Mouse (Mus musculus) olfactory bulb, adult 2 months (tissue): ENCODE results near the gene Tmem25. TPM values are rescaled to one million over a fixed set of nuclear protein-coding genes. Genes with fewer than 3 reads are reported as not detected.
A peak's percentile ranks its signal among the peaks of the same experiment; 100 is the strongest.

Source experiments
- H3K27ac ChIP-seq: fragments of 200-500 bp; 2 replicates; pipeline ENCODE4 v1.5.1; 2012; ENCODE audit warnings: low read depth, low read length; ENCODE audit not compliant: insufficient read depth
- H3K4me1 ChIP-seq: fragments of 200-500 bp; 2 replicates; pipeline ENCODE4 v1.6.1; 2012; ENCODE audit warnings: low read length; ENCODE audit not compliant: control insufficient read depth, insufficient read depth
- H3K4me3 ChIP-seq: fragments of 200-500 bp; 2 replicates; pipeline ENCODE4 v1.5.1; 2012; ENCODE audit warnings: mild to moderate bottlenecking, low read depth, low read length, moderate library complexity; ENCODE audit not compliant: insufficient read depth
- CTCF ChIP-seq: fragments of 200-500 bp; IDR thresholded peaks from 2 replicates; pipeline ENCODE4 v1.5.1; 2012; ENCODE audit warnings: low read depth, mild to moderate bottlenecking, low read length, moderate library complexity; ENCODE audit not compliant: insufficient read depth
- POLR2A ChIP-seq: fragments of 200-500 bp; IDR thresholded peaks from 2 replicates; pipeline ENCODE4 v1.6.1; 2012; ENCODE audit warnings: mild to moderate bottlenecking, low read depth, low read length, moderate library complexity; ENCODE audit not compliant: insufficient read depth
- WGBS: fragments of 180-500 bp; shearing (Covaris S2); methylation state at CpG from one replicate; pipeline ENCODE4 v1.1.7; 2018; 5-methylcytosine and 5-hydroxymethylcytosine counted together
- polyA plus RNA-seq: library from polyadenylated mRNA; stranded (reverse); fragments of >200 nt; gene quantifications from 2 replicates; pipeline ENCODE4 v1.2.4, GENCODE M21; 2012; ENCODE audit warnings: low replicate concordance; ENCODE audit not compliant: missing spikeins, insufficient read depth, insufficient read length

Gene Tmem25
- polyA plus RNA-seq: not detected in 2 replicates

DNA sequence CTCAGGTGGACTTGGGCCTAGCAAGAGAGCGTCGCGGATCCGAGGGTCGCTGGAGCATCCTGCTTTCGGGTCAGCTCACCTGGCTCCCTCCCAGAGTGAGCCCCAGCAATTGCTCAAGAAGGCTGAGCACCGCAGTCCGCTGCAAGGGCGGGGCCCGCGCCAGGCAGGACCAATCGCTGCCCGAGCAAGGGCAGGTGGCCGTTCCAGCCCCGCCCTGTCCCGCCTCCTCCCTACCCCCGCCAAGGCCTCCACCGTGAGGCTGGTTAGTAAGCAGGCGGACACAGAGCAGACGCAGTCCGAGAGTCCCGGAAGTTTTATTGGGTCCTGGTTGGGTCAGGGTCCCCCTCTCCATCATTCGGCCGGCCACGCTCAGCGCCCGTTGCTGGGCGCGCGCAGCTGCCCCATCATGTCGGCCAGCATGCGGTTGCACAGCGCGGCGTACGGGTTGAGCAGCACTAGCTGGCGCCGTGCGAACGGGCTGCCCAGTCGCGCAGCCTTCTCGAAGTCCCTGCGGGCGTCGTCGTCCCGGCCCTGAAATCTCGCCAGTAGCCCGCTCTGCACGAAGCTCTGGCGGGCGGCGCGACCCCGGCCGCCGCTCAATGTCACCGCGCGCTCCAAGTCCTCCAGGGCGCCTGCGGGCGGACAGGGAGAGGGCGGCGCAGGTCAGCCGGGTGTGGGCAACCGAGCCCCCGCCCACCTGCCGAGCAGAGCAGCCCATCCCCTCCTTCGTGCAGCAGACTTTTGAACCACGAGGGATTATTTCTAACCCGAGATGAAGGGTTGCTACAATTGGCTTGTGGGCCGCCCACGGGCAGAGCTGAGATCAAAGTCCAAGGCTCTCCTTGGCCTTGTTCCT lies at the start of gene Tmem25:
TSS of gene Tmem25 (minus strand) at position 206 of the 856 bp plus-strand sequence.
- TF ChIP-seq POLR2A (peak; percentile 61; the same call in 1 of the 2 replicates), CTCF (no peak)
- peak within 1 kb of the TSS; percentile 32; the same call in 1 of the 2 replicates for H3K27ac ChIP-seq
- peaks cover 19% of the 10 kb centered on the region for H3K4me1 ChIP-seq
- peak within 1 kb of the TSS; percentile 77 for H3K4me3 ChIP-seq
- under 1% methylated on average over 75 of the region's 75 CpGs for WGBS

GRCm38 (mm10) chr9:44847446-44847845 lies 48.3 kb upstream of the Tmem25 start:
- TF ChIP-seq POLR2A: no peak
- no peak overlapping the region for H3K27ac ChIP-seq
- 56% methylated on average over 6 of the region's 6 CpGs for WGBS
- no peak overlapping the region for H3K4me3 ChIP-seq
- peaks cover 2% of the 10 kb centered on the region; the same call in 1 of the 2 replicates for H3K4me1 ChIP-seq

DNA sequence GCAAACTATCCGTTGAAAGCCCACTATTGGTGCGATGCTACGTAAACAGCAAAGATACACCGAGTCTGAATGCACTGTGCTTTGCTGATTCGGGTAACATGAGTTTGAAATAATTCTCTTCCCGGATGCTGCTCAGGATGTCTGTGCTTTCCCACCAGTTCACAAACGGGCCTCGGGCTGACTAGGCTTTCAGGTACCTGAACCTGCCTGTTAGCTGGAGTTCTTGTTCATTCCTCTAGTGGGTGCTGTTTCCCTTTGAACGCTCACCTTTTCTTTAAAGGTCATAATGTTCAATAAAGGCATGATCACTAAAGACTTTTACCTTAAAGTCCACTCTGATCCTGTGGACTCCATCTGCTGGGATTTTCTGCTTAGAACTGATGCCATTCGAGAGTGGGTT lies 42.1 kb upstream of the Tmem25 start:
- no peaks in the 10 kb centered on the region for H3K4me1 ChIP-seq
- H3K4me3 ChIP-seq: no peak overlapping the region
- WGBS: 81% methylated on average over 10 of the region's 10 CpGs
- TF ChIP-seq POLR2A: no peak
- no peak for TF ChIP-seq CTCF
- no peak overlapping the region for H3K27ac ChIP-seq

GRCm38 (mm10) chr9:44836439-44836838 lies 37.3 kb upstream of the Tmem25 start:
- WGBS: 21% methylated on average over 7 of the region's 7 CpGs
- H3K27ac ChIP-seq: no peak overlapping the region
- no peaks in the 10 kb centered on the region for H3K4me1 ChIP-seq
- TF ChIP-seq POLR2A (no peak), CTCF (peak; percentile 24; the same call in 1 of the 2 replicates)
- no peak overlapping the region for H3K4me3 ChIP-seq

DNA sequence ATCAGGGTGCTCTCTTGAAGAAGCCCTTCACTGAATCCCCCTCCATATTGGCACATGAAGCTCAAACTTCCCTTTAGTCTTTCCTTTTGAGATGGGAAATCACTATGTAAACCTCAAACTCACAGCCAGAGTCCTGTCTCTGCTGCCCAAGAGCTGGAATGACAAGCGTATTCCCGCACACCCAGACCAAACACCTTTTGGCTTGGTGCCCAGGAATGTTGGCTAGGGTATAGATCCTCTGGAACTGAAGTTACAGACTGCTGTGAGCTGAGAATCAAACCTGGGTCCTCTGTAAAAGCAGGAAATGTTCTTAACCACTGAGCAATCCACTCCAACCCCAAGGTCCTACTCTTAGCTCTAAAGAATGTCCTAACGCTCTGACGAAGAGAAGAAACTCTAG lies 33.2 kb upstream of the Tmem25 start:
- Histone ChIP-seq H3K27ac (no peak overlapping the region), H3K4me1 (no peaks in the 10 kb centered on the region), H3K4me3 (no peak overlapping the region)
- TF ChIP-seq CTCF: no peak
- TF ChIP-seq POLR2A: no peak
- 62% methylated on average over 4 of the region's 4 CpGs for WGBS

- WGBS: 21% methylated on average over 2 of the region's 2 CpGs
- H3K4me1 ChIP-seq: no peaks in the 10 kb centered on the region
- TF ChIP-seq CTCF (no peak), POLR2A (no peak)
- H3K4me3 ChIP-seq: no peak overlapping the region
- no peak overlapping the region for H3K27ac ChIP-seq
Measured at GRCm38 (mm10) chr9:44830506-44830905, 31.4 kb upstream of the Tmem25 start.

DNA sequence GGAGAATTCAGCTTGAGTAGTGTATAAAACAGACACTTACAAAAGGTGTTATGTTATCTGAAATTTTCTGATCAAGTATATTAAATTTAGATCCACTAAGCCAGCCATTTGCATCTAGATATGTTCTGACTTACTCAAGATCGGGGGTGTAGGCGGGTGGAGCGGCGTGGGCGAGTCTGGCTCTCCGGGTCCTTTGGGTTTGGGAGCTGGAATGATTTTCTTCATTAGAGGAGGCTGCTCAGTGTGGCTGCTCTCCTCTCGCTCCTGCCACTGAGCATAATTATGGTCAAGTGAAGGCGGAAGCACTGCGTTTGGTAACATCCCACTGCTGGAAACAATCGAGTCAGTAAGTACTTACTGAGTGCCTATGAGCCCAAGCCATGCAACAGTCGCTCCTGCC lies 29.8 kb upstream of the Tmem25 start:
- no peak for TF ChIP-seq CTCF
- TF ChIP-seq POLR2A: no peak
- 76% methylated on average over 11 of the region's 11 CpGs for WGBS
- no peaks in the 10 kb centered on the region for H3K4me1 ChIP-seq
- H3K4me3 ChIP-seq: no peak overlapping the region
- H3K27ac ChIP-seq: no peak overlapping the region

GRCm38 (mm10) chr9:44826660-44827059 lies 27.6 kb upstream of the Tmem25 start:
- Histone ChIP-seq H3K4me3 (no peak overlapping the region), H3K27ac (no peak overlapping the region), H3K4me1 (no peaks in the 10 kb centered on the region)
- WGBS: 90% methylated on average over 7 of the region's 7 CpGs
- TF ChIP-seq CTCF (no peak), POLR2A (no peak)
